Mouse (Mus musculus) spleen, adult 10 weeks (tissue): ENCODE results near the gene Ttc7b. TPM values are rescaled to one million over a fixed set of nuclear protein-coding genes. Genes with fewer than 3 reads are reported as not detected.

Experiments used
- polyA plus RNA-seq: library from polyadenylated mRNA; stranded (reverse); fragments of 350-450 nt; fragmentation: Illumina TruSeq; extraction: RNeasy Lipid Tissue Mini Kit (QIAGEN cat#74804); gene quantifications from one replicate; pipeline ENCODE4 v1.2.3, GENCODE M21; 2015; ENCODE audit warnings: low replicate concordance; ENCODE audit not compliant: insufficient read depth

The Ttc7b gene
- polyA plus RNA-seq = 12.1 TPM

DNA sequence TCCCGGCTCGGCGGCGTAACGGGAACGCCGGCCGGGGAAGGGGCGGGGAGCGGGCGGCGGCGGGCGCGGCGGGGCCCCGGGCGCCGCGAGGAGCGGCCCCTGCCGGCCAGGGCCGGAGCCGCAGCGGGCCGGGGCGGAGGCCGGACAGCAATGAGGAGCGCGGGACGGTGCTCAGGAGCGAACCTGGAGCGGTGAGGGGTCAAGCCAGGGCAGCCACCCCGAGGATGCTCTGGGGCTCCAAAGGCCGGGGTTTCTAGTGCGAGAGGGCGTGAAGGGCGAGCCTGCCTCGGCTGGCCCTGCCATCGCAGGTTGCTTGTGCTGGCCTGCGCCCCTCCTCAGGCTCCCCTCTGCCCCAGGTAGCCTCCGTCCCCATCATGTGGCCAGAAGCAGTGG lies at the start of gene Ttc7b:
Ttc7b (minus strand) TSS at position 33 of the 393 bp plus-strand sequence.

Other genes starting within 250 kb of the Ttc7b start
- 19.2 TPM for gene Rps6ka5, start 206.2 kb upstream of the Ttc7b start, polyA plus RNA-seq